Mouse (Mus musculus) ovary, postnatal 36 days (tissue): ENCODE measurements around the gene Prr13.

Experiments used
- DNase-seq: peaks from one replicate; pipeline ENCODE4 v3.0.0; 2022; ENCODE audit warnings: low spot score, mixed read lengths

The Prr13 gene

GRCm38 (mm10) chr15:102458904-102459317 lies at the start of gene Prr13:
Prr13 (plus strand) TSS chr15:102459028.
- peak; percentile 84 for DNase-seq

GRCm38 (mm10) chr15:102409286-102409685 lies 49.5 kb upstream of the Prr13 start:
- DNase-seq = no peak

GRCm38 (mm10) chr15:102411077-102411476 lies 47.8 kb upstream of the Prr13 start:
- no peak for DNase-seq

- DNase-seq = no peak
Observed at GRCm38 (mm10) chr15:102413687-102414086, 45.1 kb upstream of the Prr13 start.

GRCm38 (mm10) chr15:102417524-102417923 lies 41.3 kb upstream of the Prr13 start:
- DNase-seq = no peak

- no peak for DNase-seq
Observed at GRCm38 (mm10) chr15:102420986-102421385, 37.8 kb upstream of the Prr13 start.

GRCm38 (mm10) chr15:102421437-102421836 lies 37.4 kb upstream of the Prr13 start:
- no peak for DNase-seq

- no peak for DNase-seq
Observed at GRCm38 (mm10) chr15:102423602-102424240, 35.1 kb upstream of the Prr13 start.

- no peak for DNase-seq
Observed at GRCm38 (mm10) chr15:102424657-102425056, 34.2 kb upstream of the Prr13 start.

GRCm38 (mm10) chr15:102426963-102427362 lies 31.9 kb upstream of the Prr13 start:
- DNase-seq = no peak

GRCm38 (mm10) chr15:102432046-102432445 lies 26.8 kb upstream of the Prr13 start:
- no peak for DNase-seq

- DNase-seq = no peak
Observed at GRCm38 (mm10) chr15:102433173-102433572, 25.7 kb upstream of the Prr13 start.

- DNase-seq = peak; percentile 82
Observed at GRCm38 (mm10) chr15:102442490-102442889, 16.3 kb upstream of the Prr13 start.

GRCm38 (mm10) chr15:102445146-102445545 lies 13.7 kb upstream of the Prr13 start, which contains the start of gene Amhr2:
Amhr2 (plus strand) TSS chr15:102445367.
- peak; percentile 54 for DNase-seq

- peak; percentile 48 for DNase-seq
Observed at GRCm38 (mm10) chr15:102446448-102446847, 12.4 kb upstream of the Prr13 start.

GRCm38 (mm10) chr15:102449366-102449765 lies 9.5 kb upstream of the Prr13 start:
- DNase-seq = no peak

GRCm38 (mm10) chr15:102450928-102451327 lies 7.9 kb upstream of the Prr13 start:
- no peak for DNase-seq

GRCm38 (mm10) chr15:102451666-102452430 lies 7.0 kb upstream of the Prr13 start:
- no peak for DNase-seq

GRCm38 (mm10) chr15:102455993-102456392 lies 2.8 kb upstream of the Prr13 start:
- DNase-seq = no peak

GRCm38 (mm10) chr15:102458050-102458736 lies 635 bp upstream of the Prr13 start:
- no peak for DNase-seq

GRCm38 (mm10) chr15:102459381-102459780 lies 553 bp downstream of the Prr13 start:
- DNase-seq = no peak

GRCm38 (mm10) chr15:102459847-102460246 lies 1.0 kb downstream of the Prr13 start:
- DNase-seq = no peak

GRCm38 (mm10) chr15:102460409-102460808 lies 1.6 kb downstream of the Prr13 start:
- DNase-seq = no peak
